Mouse (Mus musculus): ENCODE results near the gene 4930467E23Rik. TPM values are rescaled to one million over a fixed set of nuclear protein-coding genes. Genes with fewer than 3 reads are reported as not detected.
"Not testable (repeated sequence)": the region's sequence is repeated elsewhere in the genome, so short reads cannot be mapped to it uniquely, and the experiment has no call there.

4930467E23Rik gene
- not detected in 2 replicates for polyA plus RNA-seq (2015; fragmentation: Nextera tagmentation; extraction: Ambion mirVana)

- not testable (repeated sequence) for H3K36me3 ChIP-seq (ENCODE audit: control insufficient read depth, insufficient read depth, low read length); H3K9me3 ChIP-seq (ENCODE audit: control insufficient read depth, low read length); H3K27ac ChIP-seq (replicated peaks); H3K4me1 ChIP-seq (replicated peaks; ENCODE audit: control insufficient read depth, insufficient read depth); H3K4me2 ChIP-seq (replicated peaks; ENCODE audit: low read depth); ATAC-seq (ENCODE audit: low FRiP score, low TSS enrichment); H3K4me3 ChIP-seq (ENCODE audit: low read depth, low read length); DNase-seq (ENCODE audit: low spot score); H3K27me3 ChIP-seq (ENCODE audit: control insufficient read depth, insufficient read depth, low read length); H3K9ac ChIP-seq (ENCODE audit: low read length)
- no CpG with 5 or more reads among the region's 2 CpGs for WGBS
These were observed at the start of gene 4930467E23Rik for GRCm38 (mm10) chr8:19729276-19729675. Gene 4930467E23Rik (plus strand): TSS chr8:19729576.

- H3K4me1 ChIP-seq (replicated peaks; ENCODE audit: control insufficient read depth, insufficient read depth); H3K36me3 ChIP-seq (ENCODE audit: control insufficient read depth, insufficient read depth, low read length); H3K27ac ChIP-seq (replicated peaks); DNase-seq (ENCODE audit: low spot score); H3K9ac ChIP-seq (ENCODE audit: low read length); ATAC-seq (ENCODE audit: low FRiP score, low TSS enrichment); H3K4me2 ChIP-seq (replicated peaks; ENCODE audit: low read depth); H3K9me3 ChIP-seq (ENCODE audit: control insufficient read depth, low read length); H3K27me3 ChIP-seq (ENCODE audit: control insufficient read depth, insufficient read depth, low read length); H3K4me3 ChIP-seq (ENCODE audit: low read depth, low read length): not testable (repeated sequence)
- 61% methylated on average over 2 of the region's 3 CpGs for WGBS
These were observed 47.1 kb upstream of the 4930467E23Rik start for GRCm38 (mm10) chr8:19682311-19682710.

DNA sequence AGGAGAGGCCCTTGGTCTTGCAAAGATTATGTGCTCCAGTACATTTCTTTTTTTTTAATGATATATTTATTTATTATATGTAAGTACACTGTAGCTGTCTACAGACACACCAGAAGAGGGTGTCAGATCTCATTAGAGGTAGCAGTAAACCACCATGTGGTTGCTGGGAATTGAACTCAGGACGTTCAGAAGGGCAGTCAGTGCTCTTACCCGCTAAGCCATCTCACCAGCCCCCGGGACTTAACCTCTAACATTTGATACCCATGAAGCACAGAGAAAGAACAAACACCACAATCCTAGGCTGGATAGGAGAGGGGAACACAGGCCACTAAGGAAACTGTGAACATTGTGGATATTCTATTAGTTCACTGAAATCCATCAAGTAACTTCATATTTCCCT lies 43.9 kb upstream of the 4930467E23Rik start:
- WGBS, result 78% methylated on average over 3 of the region's 3 CpGs
- H3K4me1 ChIP-seq (replicated peaks; ENCODE audit: control insufficient read depth, insufficient read depth); H3K27me3 ChIP-seq (ENCODE audit: control insufficient read depth, insufficient read depth, low read length); DNase-seq (ENCODE audit: low spot score); ATAC-seq (ENCODE audit: low FRiP score, low TSS enrichment); H3K4me2 ChIP-seq (replicated peaks; ENCODE audit: low read depth); H3K9me3 ChIP-seq (ENCODE audit: control insufficient read depth, low read length); H3K36me3 ChIP-seq (ENCODE audit: control insufficient read depth, insufficient read depth, low read length); H3K27ac ChIP-seq (replicated peaks); H3K9ac ChIP-seq (ENCODE audit: low read length); H3K4me3 ChIP-seq (ENCODE audit: low read depth, low read length): not testable (repeated sequence)

GRCm38 (mm10) chr8:19688802-19689525 lies 40.4 kb upstream of the 4930467E23Rik start:
- not testable (repeated sequence) for ATAC-seq (ENCODE audit: low FRiP score, low TSS enrichment); H3K4me3 ChIP-seq (ENCODE audit: low read depth, low read length); H3K36me3 ChIP-seq (ENCODE audit: control insufficient read depth, insufficient read depth, low read length); H3K27ac ChIP-seq (replicated peaks); H3K27me3 ChIP-seq (ENCODE audit: control insufficient read depth, insufficient read depth, low read length); H3K4me2 ChIP-seq (replicated peaks; ENCODE audit: low read depth); H3K4me1 ChIP-seq (replicated peaks; ENCODE audit: control insufficient read depth, insufficient read depth); H3K9ac ChIP-seq (ENCODE audit: low read length); H3K9me3 ChIP-seq (ENCODE audit: control insufficient read depth, low read length); DNase-seq (ENCODE audit: low spot score)
- WGBS, result 80% methylated on average over 6 of the region's 6 CpGs

DNA sequence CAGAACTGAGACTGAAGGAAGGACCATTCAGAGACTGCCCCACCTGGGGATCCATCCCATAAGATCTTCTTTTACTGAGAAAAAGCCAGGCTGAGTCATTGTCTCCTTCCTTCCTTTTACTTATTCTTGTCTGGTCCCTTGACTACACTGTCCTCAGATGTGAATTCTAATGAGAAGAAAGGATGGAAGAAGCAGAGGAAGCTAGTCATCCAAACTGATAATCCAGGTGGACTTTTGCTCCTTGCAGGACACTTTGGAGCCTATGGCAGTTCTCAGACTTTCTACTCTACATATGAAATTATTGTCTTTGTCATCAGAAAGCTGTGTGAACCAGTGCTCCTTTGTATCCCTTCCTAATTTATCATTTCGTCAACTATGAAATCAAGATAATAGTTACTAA lies 39.6 kb upstream of the 4930467E23Rik start:
- not testable (repeated sequence) for DNase-seq (ENCODE audit: low spot score); H3K27ac ChIP-seq (replicated peaks); H3K4me1 ChIP-seq (replicated peaks; ENCODE audit: control insufficient read depth, insufficient read depth); H3K4me2 ChIP-seq (replicated peaks; ENCODE audit: low read depth); H3K9ac ChIP-seq (ENCODE audit: low read length); ATAC-seq (ENCODE audit: low FRiP score, low TSS enrichment); H3K36me3 ChIP-seq (ENCODE audit: control insufficient read depth, insufficient read depth, low read length); H3K4me3 ChIP-seq (ENCODE audit: low read depth, low read length); H3K27me3 ChIP-seq (ENCODE audit: control insufficient read depth, insufficient read depth, low read length); H3K9me3 ChIP-seq (ENCODE audit: control insufficient read depth, low read length)
- WGBS, result 87% methylated on average over 1 of the region's 1 CpGs

DNA sequence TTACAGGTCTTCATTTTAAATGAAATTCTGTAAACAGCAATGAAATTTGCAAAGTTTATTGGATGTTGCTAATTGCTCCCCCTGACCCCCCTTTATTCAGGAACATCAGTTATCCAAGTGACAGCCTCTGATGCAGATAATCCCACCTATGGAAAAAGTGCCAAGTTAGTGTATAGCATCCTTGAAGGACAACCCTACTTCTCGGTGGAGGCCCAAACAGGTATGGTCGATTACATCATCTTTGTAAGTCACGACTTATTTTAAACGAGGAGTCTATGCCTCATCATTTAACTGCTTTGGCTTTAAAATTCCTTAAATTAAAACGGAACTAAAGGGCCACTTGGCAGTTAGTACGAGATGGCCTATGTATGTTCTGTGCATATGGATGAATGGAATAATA lies 38.0 kb upstream of the 4930467E23Rik start:
- H3K27me3 ChIP-seq (ENCODE audit: control insufficient read depth, insufficient read depth, low read length); H3K36me3 ChIP-seq (ENCODE audit: control insufficient read depth, insufficient read depth, low read length); ATAC-seq (ENCODE audit: low FRiP score, low TSS enrichment); H3K4me2 ChIP-seq (replicated peaks; ENCODE audit: low read depth); DNase-seq (ENCODE audit: low spot score); H3K27ac ChIP-seq (replicated peaks); H3K4me1 ChIP-seq (replicated peaks; ENCODE audit: control insufficient read depth, insufficient read depth); H3K9me3 ChIP-seq (ENCODE audit: control insufficient read depth, low read length); H3K4me3 ChIP-seq (ENCODE audit: low read depth, low read length); H3K9ac ChIP-seq (ENCODE audit: low read length): not testable (repeated sequence)
- 86% methylated on average over 6 of the region's 6 CpGs for WGBS

DNA sequence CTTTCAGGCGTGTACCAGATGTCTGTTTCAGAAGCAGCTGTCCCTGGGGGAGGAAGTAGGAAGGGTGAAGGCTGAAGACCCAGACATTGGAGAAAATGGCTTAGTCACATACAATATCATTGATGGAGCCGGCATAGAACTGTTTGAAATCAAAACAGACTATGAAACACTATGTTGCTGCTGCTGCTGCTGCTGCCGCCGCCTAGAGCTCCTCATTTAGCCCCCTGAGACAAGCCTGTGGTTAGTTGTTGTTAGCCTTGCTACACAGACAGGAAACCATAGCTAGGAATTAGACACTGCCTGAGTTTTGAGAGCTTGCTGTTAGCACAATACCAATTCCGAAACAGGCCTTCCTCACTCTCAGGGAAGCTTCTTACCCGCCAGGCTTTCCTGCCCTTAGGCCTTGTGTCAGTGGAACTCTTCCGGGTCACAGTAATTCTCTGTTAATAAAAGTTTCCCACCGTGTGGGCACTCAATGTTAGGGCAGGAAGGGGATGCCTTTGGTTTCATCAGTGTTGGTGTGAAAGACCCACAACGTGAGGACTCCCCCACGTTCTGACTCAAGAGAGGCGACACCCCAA lies 31.8 kb upstream of the 4930467E23Rik start:
- not testable (repeated sequence) for H3K27ac ChIP-seq (replicated peaks); ATAC-seq (ENCODE audit: low FRiP score, low TSS enrichment); H3K4me2 ChIP-seq (replicated peaks; ENCODE audit: low read depth); H3K9me3 ChIP-seq (ENCODE audit: control insufficient read depth, low read length); H3K27me3 ChIP-seq (ENCODE audit: control insufficient read depth, insufficient read depth, low read length); H3K4me3 ChIP-seq (ENCODE audit: low read depth, low read length); H3K36me3 ChIP-seq (ENCODE audit: control insufficient read depth, insufficient read depth, low read length); H3K9ac ChIP-seq (ENCODE audit: low read length); H3K4me1 ChIP-seq (replicated peaks; ENCODE audit: control insufficient read depth, insufficient read depth)
- DNase-seq (ENCODE audit: low spot score), result peak; percentile 14
- 82% methylated on average over 10 of the region's 11 CpGs for WGBS

- not testable (repeated sequence) for ATAC-seq (ENCODE audit: low FRiP score, low TSS enrichment); H3K36me3 ChIP-seq (ENCODE audit: control insufficient read depth, insufficient read depth, low read length); H3K27ac ChIP-seq (replicated peaks); H3K4me3 ChIP-seq (ENCODE audit: low read depth, low read length); H3K9ac ChIP-seq (ENCODE audit: low read length); H3K4me2 ChIP-seq (replicated peaks; ENCODE audit: low read depth); H3K9me3 ChIP-seq (ENCODE audit: control insufficient read depth, low read length); H3K27me3 ChIP-seq (ENCODE audit: control insufficient read depth, insufficient read depth, low read length); H3K4me1 ChIP-seq (replicated peaks; ENCODE audit: control insufficient read depth, insufficient read depth); DNase-seq (ENCODE audit: low spot score)
- WGBS, result 73% methylated on average over 6 of the region's 6 CpGs
These were observed 31.3 kb upstream of the 4930467E23Rik start for GRCm38 (mm10) chr8:19698123-19698522.

GRCm38 (mm10) chr8:19698722-19699121 lies 30.7 kb upstream of the 4930467E23Rik start:
- not testable (repeated sequence) for H3K4me3 ChIP-seq (ENCODE audit: low read depth, low read length); H3K27me3 ChIP-seq (ENCODE audit: control insufficient read depth, insufficient read depth, low read length); H3K4me1 ChIP-seq (replicated peaks; ENCODE audit: control insufficient read depth, insufficient read depth); H3K9me3 ChIP-seq (ENCODE audit: control insufficient read depth, low read length); ATAC-seq (ENCODE audit: low FRiP score, low TSS enrichment); H3K4me2 ChIP-seq (replicated peaks; ENCODE audit: low read depth); H3K36me3 ChIP-seq (ENCODE audit: control insufficient read depth, insufficient read depth, low read length); H3K27ac ChIP-seq (replicated peaks); H3K9ac ChIP-seq (ENCODE audit: low read length)
- 75% methylated on average over 4 of the region's 4 CpGs for WGBS
- peak; percentile 16 for DNase-seq (ENCODE audit: low spot score)

Measured in stomach, postnatal 0 days (tissue).